Mouse (Mus musculus): Measurements from ENCODE around the gene Rab12.

- TF ChIP-seq CTCF (IDR thresholded peaks at IDR 0.05; ENCODE audit: control insufficient read depth, insufficient read depth, insufficient read length) (no peak), MAX (IDR thresholded peaks at IDR 0.05) (no peak), CEBPB (IDR thresholded peaks at IDR 0.05; ENCODE audit: low read depth) (no peak), MYOG (IDR thresholded peaks at IDR 0.05; ENCODE audit: control insufficient read depth, extremely low read depth, insufficient read length) (no peak), USF1 (IDR thresholded peaks at IDR 0.05; ENCODE audit: low read depth) (no peak), MYOD1 (IDR thresholded peaks at IDR 0.05; ENCODE audit: control insufficient read depth, insufficient read length, low read depth) (no peak)
Observed at GRCm38 (mm10) chr17:66516953-66517352, 2.6 kb downstream of the Rab12 start.

Data from C2C12 (cell line).